Mouse (Mus musculus): ENCODE measurements around the gene Shank2.

DNA sequence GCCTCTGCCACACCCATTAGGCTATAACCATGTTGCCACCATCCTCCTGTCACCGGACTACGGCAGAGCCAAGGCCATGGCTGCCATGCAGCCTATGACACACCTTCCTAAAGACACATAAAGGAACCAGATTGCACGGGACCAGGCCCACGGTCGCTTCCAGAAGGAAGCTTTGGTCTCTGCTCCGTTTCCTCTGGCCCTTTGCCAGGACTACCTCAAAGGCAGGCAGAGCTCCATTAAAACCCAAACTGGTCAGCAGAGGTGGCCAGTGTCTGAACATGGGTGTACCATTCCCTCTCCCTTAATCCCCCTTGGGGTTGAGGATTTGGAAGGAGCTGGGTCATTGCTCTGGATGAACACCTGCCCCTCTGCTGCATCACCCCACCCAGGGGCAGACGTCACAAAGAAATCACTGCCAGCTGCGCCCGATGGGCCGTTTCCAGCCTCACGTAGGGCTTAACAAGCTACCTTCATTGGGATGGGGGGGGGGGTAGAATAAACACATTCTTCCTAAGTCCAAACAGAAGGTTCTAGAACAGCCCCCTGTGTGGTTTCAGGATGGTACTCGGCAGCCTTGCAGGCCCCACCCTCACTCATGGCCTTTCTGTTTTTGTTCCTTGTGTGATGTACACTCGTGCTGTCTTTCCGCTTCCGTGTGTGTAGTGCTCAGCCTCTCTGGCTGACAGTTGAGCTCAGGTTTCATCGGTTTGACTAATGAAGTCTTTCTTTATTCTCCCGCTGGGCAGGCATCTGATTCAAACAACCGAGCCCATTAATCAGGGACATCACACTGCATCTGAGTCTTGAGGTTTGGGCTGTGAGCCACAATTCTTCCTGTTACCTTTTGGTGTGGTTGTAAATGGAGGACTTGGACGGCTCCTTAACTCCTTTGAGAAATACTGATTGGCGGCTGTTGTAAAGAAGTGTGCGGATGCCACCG lies 410.5 kb downstream of the Shank2 start:
- no peak for TF ChIP-seq CTCF (IDR thresholded peaks at IDR 0.05; ENCODE audit: borderline replicate concordance, extremely low read depth, insufficient read depth, insufficient read length)
- TF ChIP-seq POLR2A (IDR thresholded peaks at IDR 0.05; ENCODE audit: borderline replicate concordance, extremely low read depth, insufficient read depth, insufficient read length, poor library complexity, severe bottlenecking): no peak

Measured in brain, embryonic 14.5 days (tissue).